10 mouse cellular contexts compared by ENCODE assay signal in genomic region chr4:128428303-128429107, GRCm38 (mm10).
DNase-seq lines count a peak whose midpoint lies in the region; ATAC-seq and TF ChIP-seq lines count a peak whose summit lies in the region.
"Had no signal": no experiment of that assay in that cellular context is flagged by ENCODE, and none has a peak within 500 bp of the region (broad histone marks: within the 10 kb centered on the region; RNA-seq: fewer than 3 reads in every experiment).

No protein-coding gene starts in this region.

- no peaks in the 10 kb centered on the region for H3K4me1 ChIP-seq in heart, postnatal 0 days (ENCODE audit: control insufficient read depth, insufficient read depth)
- H3K4me1 ChIP-seq in midbrain, embryonic 15.5 days = peaks cover 18% of the 10 kb centered on the region
- H3K4me1 ChIP-seq: limb, embryonic 12.5 days had no signal

- TF ChIP-seq CTCF in heart, postnatal 0 days (IDR thresholded peaks at IDR 0.05; ENCODE audit: low read depth) = no peak

- H3K4me2 ChIP-seq in heart, postnatal 0 days (ENCODE audit: low read depth, low read length) = peak overlapping the region; percentile 49
- H3K4me2 ChIP-seq in midbrain, embryonic 15.5 days = peak overlapping the region; percentile 28
- H3K4me2 ChIP-seq: limb, embryonic 12.5 days had no signal

- no peak overlapping the region for H3K4me3 ChIP-seq in heart, postnatal 0 days (ENCODE audit: low read depth, low read length)
- no peak overlapping the region for H3K4me3 ChIP-seq in midbrain, embryonic 15.5 days
- H3K4me3 ChIP-seq: limb, embryonic 12.5 days had no signal

- H3K36me3 ChIP-seq in heart, postnatal 0 days (replicated peaks; ENCODE audit: control insufficient read depth, insufficient read depth, low read length) = no peaks in the 10 kb centered on the region
- H3K36me3 ChIP-seq in midbrain, embryonic 15.5 days (replicated peaks) = no peaks in the 10 kb centered on the region
- H3K36me3 ChIP-seq: limb, embryonic 12.5 days had no signal

- H3K27ac ChIP-seq in heart, postnatal 0 days (ENCODE audit: low read depth) = no peak overlapping the region
- peak overlapping the region; percentile 42 for H3K27ac ChIP-seq in midbrain, embryonic 15.5 days
- H3K27ac ChIP-seq: limb, embryonic 12.5 days had no signal

- H3K27me3 ChIP-seq in heart, postnatal 0 days (ENCODE audit: control insufficient read depth, insufficient read depth, low read length) = no peaks in the 10 kb centered on the region
- H3K27me3 ChIP-seq in midbrain, embryonic 15.5 days (replicated peaks) = no peaks in the 10 kb centered on the region
- H3K27me3 ChIP-seq: limb, embryonic 12.5 days; Patski had no signal

- peak; percentile 78 to 88 for DNase-seq in adrenal gland, adult (ENCODE audit: inconsistent age in 2 of 2, low spot score in 1 of 2)
- peak; percentile 83 for DNase-seq in brain, adult 2 months (ENCODE audit: low read depth, low spot score)
- DNase-seq in heart, postnatal 0 days (ENCODE audit: low spot score) = peak; percentile 32
- DNase-seq in kidney, postnatal 36 days = peak; percentile 57 to 68
- no peak for DNase-seq in thymus, adult 18-20 months
- no peak for DNase-seq in layer of hippocampus, adult 9-11 months
- no peak for DNase-seq in natural killer cell, adult 2 months (ENCODE audit: low spot score in 2 of 2)

- H3K9ac ChIP-seq in heart, postnatal 0 days (replicated peaks; ENCODE audit: low read depth, low read length) = no peak overlapping the region
- H3K9ac ChIP-seq in midbrain, embryonic 15.5 days = no peak overlapping the region
- H3K9ac ChIP-seq: limb, embryonic 12.5 days had no signal

- no peak for TF ChIP-seq EP300 in heart, postnatal 0 days (IDR thresholded peaks at IDR 0.05; ENCODE audit: low read depth)

- peaks cover 6% of the 10 kb centered on the region; the same call in 1 of the 2 replicates for H3K9me3 ChIP-seq in heart, postnatal 0 days (replicated peaks; ENCODE audit: control insufficient read depth, low read length)
- H3K9me3 ChIP-seq in midbrain, embryonic 15.5 days = no peaks in the 10 kb centered on the region

- peak; percentile 41; the same call in 1 of the 2 replicates for ATAC-seq in heart, postnatal 0 days (ENCODE audit: insufficient read depth, low read depth)
- peak; percentile 70 for ATAC-seq in midbrain, embryonic 15.5 days (replicated peaks)
- ATAC-seq: Patski had no signal

- 26% methylated on average over 18 of the region's 18 CpGs for WGBS in heart, postnatal 0 days
- 25% methylated on average over 18 of the region's 18 CpGs for WGBS in midbrain, embryonic 15.5 days

Comparison
In these comparisons a context has a peak if more than half of its experiments do, and no peak if none do; other contexts are left out.
1. DNase-seq: peak in adrenal gland, adult (2 of 2), brain, adult 2 months (single experiment), heart, postnatal 0 days (single experiment) and kidney, postnatal 36 days (2 of 2); none in thymus, adult 18-20 months (0 of 2), layer of hippocampus, adult 9-11 months (single experiment) and natural killer cell, adult 2 months (0 of 2).